Mouse (Mus musculus): ENCODE results near the gene Tiam1. TPM values are rescaled to one million over a fixed set of nuclear protein-coding genes. Genes with fewer than 3 reads are reported as not detected.

Gene Tiam1
- polyA plus RNA-seq, 1 experiment from 2014 or later, result 24.9 TPM

GRCm38 (mm10) chr16:90027886-90028285 lies 115.7 kb downstream of the Tiam1 start:
- WGBS (ENCODE audit: insufficient replicate concordance), result 92% methylated on average over 3 of the region's 3 CpGs
- no peak overlapping the region for H3K9ac ChIP-seq (ENCODE audit: low read depth, low read length)
- H3K27me3 ChIP-seq (ENCODE audit: control insufficient read depth, insufficient read depth, low read length), result no peaks in the 10 kb centered on the region
- no peaks in the 10 kb centered on the region for H3K36me3 ChIP-seq (ENCODE audit: control insufficient read depth, insufficient read depth, low read length)
- no peak overlapping the region for H3K4me3 ChIP-seq (ENCODE audit: low read depth, low read length)
- ATAC-seq (replicated peaks; ENCODE audit: insufficient number of reproducible peaks, low FRiP score, low TSS enrichment), result no peak
- H3K4me1 ChIP-seq (ENCODE audit: control insufficient read depth, insufficient read depth, low read length), result no peaks in the 10 kb centered on the region
- no peak overlapping the region for H3K27ac ChIP-seq (ENCODE audit: low read depth, low read length)
- no peaks in the 10 kb centered on the region for H3K9me3 ChIP-seq (replicated peaks; ENCODE audit: control insufficient read depth, low read length)
- no peak overlapping the region for H3K4me2 ChIP-seq

- no peaks in the 10 kb centered on the region for H3K27me3 ChIP-seq (ENCODE audit: control insufficient read depth, insufficient read depth, low read length)
- ATAC-seq (replicated peaks; ENCODE audit: insufficient number of reproducible peaks, low FRiP score, low TSS enrichment), result no peak
- H3K4me1 ChIP-seq (ENCODE audit: control insufficient read depth, insufficient read depth, low read length), result no peaks in the 10 kb centered on the region
- no peak overlapping the region for H3K4me3 ChIP-seq (ENCODE audit: low read depth, low read length)
- H3K9me3 ChIP-seq (replicated peaks; ENCODE audit: control insufficient read depth, low read length), result no peaks in the 10 kb centered on the region
- H3K27ac ChIP-seq (ENCODE audit: low read depth, low read length), result no peak overlapping the region
- H3K36me3 ChIP-seq (ENCODE audit: control insufficient read depth, insufficient read depth, low read length), result no peaks in the 10 kb centered on the region
- no peak overlapping the region for H3K4me2 ChIP-seq
- 82% methylated on average over 6 of the region's 6 CpGs for WGBS (ENCODE audit: insufficient replicate concordance)
- H3K9ac ChIP-seq (ENCODE audit: low read depth, low read length), result no peak overlapping the region
Observed at GRCm38 (mm10) chr16:90025526-90026172, 117.9 kb downstream of the Tiam1 start.

- WGBS (ENCODE audit: insufficient replicate concordance), result 85% methylated on average over 8 of the region's 8 CpGs
- ATAC-seq (replicated peaks; ENCODE audit: insufficient number of reproducible peaks, low FRiP score, low TSS enrichment), result no peak
- H3K4me1 ChIP-seq (ENCODE audit: control insufficient read depth, insufficient read depth, low read length), result peaks cover 4% of the 10 kb centered on the region; the same call in 1 of the 2 replicates
Observed at GRCm38 (mm10) chr16:90023665-90024010, 119.9 kb downstream of the Tiam1 start.

GRCm38 (mm10) chr16:90022932-90023664 lies 120.5 kb downstream of the Tiam1 start:
- no peak for ATAC-seq (replicated peaks; ENCODE audit: insufficient number of reproducible peaks, low FRiP score, low TSS enrichment)
- H3K27me3 ChIP-seq (ENCODE audit: control insufficient read depth, insufficient read depth, low read length), result no peaks in the 10 kb centered on the region
- no peak overlapping the region for H3K4me2 ChIP-seq
- no peak overlapping the region for H3K4me3 ChIP-seq (ENCODE audit: low read depth, low read length)
- no peak overlapping the region for H3K9ac ChIP-seq (ENCODE audit: low read depth, low read length)
- no peak overlapping the region for H3K27ac ChIP-seq (ENCODE audit: low read depth, low read length)
- H3K9me3 ChIP-seq (replicated peaks; ENCODE audit: control insufficient read depth, low read length), result no peaks in the 10 kb centered on the region
- H3K4me1 ChIP-seq (ENCODE audit: control insufficient read depth, insufficient read depth, low read length), result peaks cover 6% of the 10 kb centered on the region; the same call in 1 of the 2 replicates
- 81% methylated on average over 18 of the region's 18 CpGs for WGBS (ENCODE audit: insufficient replicate concordance)
- H3K36me3 ChIP-seq (ENCODE audit: control insufficient read depth, insufficient read depth, low read length), result no peaks in the 10 kb centered on the region

More at GRCm38 (mm10) chr16:90023665-90024010, 119.9 kb downstream of the Tiam1 start:
- Histone ChIP-seq H3K4me2 (no peak overlapping the region), H3K27ac (ENCODE audit: low read depth, low read length) (no peak overlapping the region), H3K4me3 (ENCODE audit: low read depth, low read length) (no peak overlapping the region), H3K9me3 (replicated peaks; ENCODE audit: control insufficient read depth, low read length) (no peaks in the 10 kb centered on the region), H3K9ac (ENCODE audit: low read depth, low read length) (no peak overlapping the region), H3K27me3 (ENCODE audit: control insufficient read depth, insufficient read depth, low read length) (no peaks in the 10 kb centered on the region), H3K36me3 (ENCODE audit: control insufficient read depth, insufficient read depth, low read length) (no peaks in the 10 kb centered on the region)

GRCm38 (mm10) chr16:90016046-90016445 lies 127.5 kb downstream of the Tiam1 start:
- ATAC-seq (replicated peaks; ENCODE audit: insufficient number of reproducible peaks, low FRiP score, low TSS enrichment), result no peak
- 66% methylated on average over 4 of the region's 4 CpGs for WGBS (ENCODE audit: insufficient replicate concordance)
- H3K4me3 ChIP-seq (ENCODE audit: low read depth, low read length), result no peak overlapping the region
- H3K4me2 ChIP-seq, result no peak overlapping the region
- H3K9me3 ChIP-seq (replicated peaks; ENCODE audit: control insufficient read depth, low read length), result no peaks in the 10 kb centered on the region
- no peaks in the 10 kb centered on the region for H3K27me3 ChIP-seq (ENCODE audit: control insufficient read depth, insufficient read depth, low read length)
- no peaks in the 10 kb centered on the region for H3K36me3 ChIP-seq (ENCODE audit: control insufficient read depth, insufficient read depth, low read length)
- H3K9ac ChIP-seq (ENCODE audit: low read depth, low read length), result no peak overlapping the region
- peaks cover 14% of the 10 kb centered on the region; the same call in 1 of the 2 replicates for H3K4me1 ChIP-seq (ENCODE audit: control insufficient read depth, insufficient read depth, low read length)
- H3K27ac ChIP-seq (ENCODE audit: low read depth, low read length), result no peak overlapping the region

GRCm38 (mm10) chr16:90014596-90014995 lies 129.0 kb downstream of the Tiam1 start:
- H3K27ac ChIP-seq (ENCODE audit: low read depth, low read length), result no peak overlapping the region
- H3K4me3 ChIP-seq (ENCODE audit: low read depth, low read length), result no peak overlapping the region
- no peak overlapping the region for H3K9ac ChIP-seq (ENCODE audit: low read depth, low read length)
- H3K36me3 ChIP-seq (ENCODE audit: control insufficient read depth, insufficient read depth, low read length), result no peaks in the 10 kb centered on the region
- no peaks in the 10 kb centered on the region for H3K27me3 ChIP-seq (ENCODE audit: control insufficient read depth, insufficient read depth, low read length)
- 76% methylated on average over 9 of the region's 9 CpGs for WGBS (ENCODE audit: insufficient replicate concordance)
- ATAC-seq (replicated peaks; ENCODE audit: insufficient number of reproducible peaks, low FRiP score, low TSS enrichment), result no peak
- H3K4me2 ChIP-seq, result no peak overlapping the region
- no peaks in the 10 kb centered on the region for H3K9me3 ChIP-seq (replicated peaks; ENCODE audit: control insufficient read depth, low read length)
- H3K4me1 ChIP-seq (ENCODE audit: control insufficient read depth, insufficient read depth, low read length), result peaks cover 11% of the 10 kb centered on the region; the same call in 1 of the 2 replicates

GRCm38 (mm10) chr16:90011521-90012181 lies 131.9 kb downstream of the Tiam1 start:
- Histone ChIP-seq H3K4me3 (ENCODE audit: low read depth, low read length) (no peak overlapping the region), H3K9ac (ENCODE audit: low read depth, low read length) (no peak overlapping the region), H3K36me3 (ENCODE audit: control insufficient read depth, insufficient read depth, low read length) (no peaks in the 10 kb centered on the region), H3K9me3 (replicated peaks; ENCODE audit: control insufficient read depth, low read length) (no peaks in the 10 kb centered on the region), H3K4me1 (ENCODE audit: control insufficient read depth, insufficient read depth, low read length) (peaks cover 8% of the 10 kb centered on the region; the same call in 1 of the 2 replicates), H3K27ac (ENCODE audit: low read depth, low read length) (peak overlapping the region; percentile 51; the same call in 1 of the 2 replicates), H3K27me3 (ENCODE audit: control insufficient read depth, insufficient read depth, low read length) (no peaks in the 10 kb centered on the region), H3K4me2 (no peak overlapping the region)
- 70% methylated on average over 32 of the region's 32 CpGs for WGBS (ENCODE audit: insufficient replicate concordance)
- peak; percentile 52; the same call in 1 of the 2 replicates for ATAC-seq (replicated peaks; ENCODE audit: insufficient number of reproducible peaks, low FRiP score, low TSS enrichment)

GRCm38 (mm10) chr16:90008504-90008903 lies 135.1 kb downstream of the Tiam1 start:
- no peak overlapping the region for H3K4me3 ChIP-seq (ENCODE audit: low read depth, low read length)
- no peaks in the 10 kb centered on the region for H3K36me3 ChIP-seq (ENCODE audit: control insufficient read depth, insufficient read depth, low read length)
- no peak overlapping the region for H3K4me2 ChIP-seq
- H3K9ac ChIP-seq (ENCODE audit: low read depth, low read length), result no peak overlapping the region
- no peak overlapping the region for H3K27ac ChIP-seq (ENCODE audit: low read depth, low read length)
- ATAC-seq (replicated peaks; ENCODE audit: insufficient number of reproducible peaks, low FRiP score, low TSS enrichment), result no peak
- WGBS (ENCODE audit: insufficient replicate concordance), result 78% methylated on average over 6 of the region's 6 CpGs
- H3K4me1 ChIP-seq (ENCODE audit: control insufficient read depth, insufficient read depth, low read length), result peaks cover 4% of the 10 kb centered on the region; the same call in 1 of the 2 replicates
- no peaks in the 10 kb centered on the region for H3K27me3 ChIP-seq (ENCODE audit: control insufficient read depth, insufficient read depth, low read length)
- H3K9me3 ChIP-seq (replicated peaks; ENCODE audit: control insufficient read depth, low read length), result no peaks in the 10 kb centered on the region
